Mouse (Mus musculus): ENCODE data around the gene Lig1. TPM values are rescaled to one million over a fixed set of nuclear protein-coding genes. Genes with fewer than 3 reads are reported as not detected.

Lig1 gene
- polyA plus RNA-seq, 1 experiment from 2014 or later: 62.2 TPM

DNA sequence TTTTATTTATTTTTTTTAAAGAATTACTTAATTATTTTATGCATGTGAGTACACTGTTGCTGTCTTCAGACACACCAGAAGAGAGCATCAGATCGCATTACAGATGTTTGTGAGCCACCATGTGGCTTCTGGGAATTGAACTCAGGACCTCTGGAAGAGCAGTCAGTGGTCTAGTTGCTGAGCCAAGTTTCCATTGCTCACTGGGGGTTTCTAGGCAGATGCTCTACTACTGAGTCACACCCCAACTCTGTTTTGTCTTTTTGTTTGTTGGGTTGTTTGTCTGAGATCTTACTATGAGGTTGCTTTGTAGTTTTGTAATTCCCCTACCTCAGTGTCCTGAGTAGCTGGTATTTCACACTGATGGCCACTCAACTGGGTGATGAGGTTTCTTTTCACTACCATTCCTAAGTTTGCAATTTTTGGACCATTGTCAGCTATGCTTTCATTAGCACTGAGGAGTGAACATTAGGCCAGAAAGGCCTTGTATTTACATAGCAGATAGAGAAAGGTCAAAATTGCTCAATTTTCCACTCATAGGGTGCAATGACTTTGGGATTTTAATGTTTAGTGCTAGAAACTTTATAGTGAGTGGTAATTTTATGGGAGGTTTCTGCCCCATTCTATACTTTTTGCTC is 13.1 kb downstream of the Lig1 start:
- Histone ChIP-seq H3K36me3 (peaks cover 99% of the 10 kb centered on the region), H3K27ac (replicated peaks) (no peak overlapping the region), H3K9ac (no peak overlapping the region), H3K4me2 (no peak overlapping the region), H3K27me3 (replicated peaks) (no peaks in the 10 kb centered on the region), H3K4me1 (no peaks in the 10 kb centered on the region), H3K9me3 (no peaks in the 10 kb centered on the region), H3K4me3 (no peak overlapping the region)
- ATAC-seq (ENCODE audit: extremely low read depth, insufficient number of reproducible peaks, low FRiP score, low TSS enrichment): no peak
- 86% methylated on average over 1 of the region's 1 CpGs for WGBS

DNA sequence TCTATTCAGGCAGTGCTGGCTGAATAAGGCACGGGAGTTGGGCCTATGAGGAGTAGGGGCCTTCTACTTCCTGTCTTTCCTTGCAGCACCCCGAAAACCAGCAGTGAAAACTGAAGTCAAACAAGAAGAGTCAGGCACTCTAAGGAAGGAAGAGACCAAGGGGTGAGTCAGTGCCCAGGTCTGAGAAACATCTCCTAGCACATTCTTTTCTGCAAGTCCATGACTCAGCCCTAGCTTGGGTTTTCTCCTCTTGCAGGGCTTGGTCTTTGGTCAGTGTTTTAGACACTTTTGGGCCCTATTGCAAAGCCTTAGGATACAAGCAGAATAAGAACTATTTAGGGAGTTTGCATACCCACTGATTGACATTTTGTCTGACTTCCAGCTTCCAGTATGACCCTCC is 14.3 kb downstream of the Lig1 start:
- Histone ChIP-seq H3K9me3 (no peaks in the 10 kb centered on the region), H3K27ac (replicated peaks) (no peak overlapping the region), H3K4me3 (no peak overlapping the region), H3K36me3 (peaks cover 99% of the 10 kb centered on the region), H3K27me3 (replicated peaks) (no peaks in the 10 kb centered on the region), H3K4me1 (no peaks in the 10 kb centered on the region), H3K9ac (no peak overlapping the region), H3K4me2 (no peak overlapping the region)
- no peak for ATAC-seq (ENCODE audit: extremely low read depth, insufficient number of reproducible peaks, low FRiP score, low TSS enrichment)
- WGBS: 78% methylated on average over 2 of the region's 2 CpGs

DNA sequence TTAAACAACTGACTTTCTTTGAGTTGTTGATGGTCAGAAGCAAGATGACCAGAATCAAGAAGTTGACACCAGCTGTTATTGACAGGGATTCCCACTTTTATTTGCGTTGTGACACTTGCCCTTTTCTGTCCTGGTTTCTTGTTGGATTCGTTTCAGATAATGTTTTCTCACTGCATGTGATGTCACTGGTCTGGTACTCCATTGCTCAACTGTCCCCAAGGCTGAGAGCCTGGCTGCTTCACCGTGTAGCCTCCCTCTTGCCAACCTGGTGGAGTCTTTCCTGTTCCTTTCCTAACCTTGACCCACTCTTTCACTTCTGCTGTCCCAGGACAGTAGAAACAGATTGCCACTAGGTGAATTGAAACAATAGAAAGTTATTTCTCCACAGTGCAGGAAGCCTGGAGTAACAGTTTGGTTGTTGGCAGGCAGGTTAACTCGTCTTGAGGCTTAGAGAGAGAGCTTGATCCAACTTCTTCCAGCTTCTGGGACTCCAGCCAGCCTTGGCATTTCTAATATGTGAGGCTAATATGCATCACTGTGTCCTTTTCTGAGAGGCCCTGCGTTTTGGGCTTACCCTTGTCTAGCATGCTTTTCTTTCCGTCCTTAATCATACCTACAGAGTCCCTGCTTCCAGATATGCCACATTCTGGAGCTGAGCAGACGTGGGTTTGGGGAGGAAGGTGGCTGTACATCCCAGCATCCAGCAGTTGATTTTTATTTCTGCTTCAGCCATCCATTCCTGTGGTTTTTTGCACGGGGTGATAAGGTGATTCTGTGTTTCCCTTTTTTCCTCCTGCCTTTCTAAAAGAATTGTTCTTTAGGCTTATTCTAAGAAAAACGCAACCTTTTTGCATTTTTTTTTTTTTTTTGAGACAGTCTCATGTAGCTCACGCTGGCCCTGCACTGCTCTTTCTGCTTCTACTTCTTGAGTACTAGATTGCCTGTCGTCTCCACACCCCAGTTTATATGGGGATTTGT is 17.1 kb downstream of the Lig1 start:
- H3K9me3 ChIP-seq: no peaks in the 10 kb centered on the region
- H3K4me1 ChIP-seq: no peaks in the 10 kb centered on the region
- H3K36me3 ChIP-seq: peaks cover 100% of the 10 kb centered on the region
- no peaks in the 10 kb centered on the region for H3K27me3 ChIP-seq (replicated peaks)
- H3K4me2 ChIP-seq: no peak overlapping the region
- no peak for ATAC-seq (ENCODE audit: extremely low read depth, insufficient number of reproducible peaks, low FRiP score, low TSS enrichment)
- no peak overlapping the region for H3K27ac ChIP-seq (replicated peaks)
- WGBS: 81% methylated on average over 11 of the region's 11 CpGs
- H3K4me3 ChIP-seq: no peak overlapping the region
- H3K9ac ChIP-seq: no peak overlapping the region

DNA sequence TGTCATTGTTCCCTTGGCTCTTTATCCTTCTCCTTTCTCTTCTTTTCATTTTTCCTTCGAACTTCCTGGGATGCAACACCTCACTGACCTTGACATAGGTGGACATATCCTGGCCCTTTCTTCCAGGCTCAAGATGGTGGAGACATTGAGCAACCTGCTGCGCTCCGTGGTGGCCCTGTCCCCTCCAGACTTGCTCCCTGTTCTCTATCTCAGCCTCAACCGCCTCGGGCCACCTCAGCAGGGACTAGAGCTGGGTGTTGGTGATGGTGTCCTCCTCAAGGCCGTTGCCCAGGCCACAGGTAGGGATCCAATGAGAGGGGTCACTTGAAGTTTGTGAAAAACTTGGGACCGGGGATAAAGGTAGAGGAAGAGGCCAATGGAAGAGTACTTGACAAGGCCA is 18.2 kb downstream of the Lig1 start:
- no peak overlapping the region for H3K9ac ChIP-seq
- no peaks in the 10 kb centered on the region for H3K4me1 ChIP-seq
- H3K36me3 ChIP-seq: peaks cover 100% of the 10 kb centered on the region
- no peak overlapping the region for H3K27ac ChIP-seq (replicated peaks)
- no peaks in the 10 kb centered on the region for H3K9me3 ChIP-seq
- WGBS: 93% methylated on average over 7 of the region's 7 CpGs
- ATAC-seq (ENCODE audit: extremely low read depth, insufficient number of reproducible peaks, low FRiP score, low TSS enrichment): no peak
- H3K4me3 ChIP-seq: no peak overlapping the region
- H3K4me2 ChIP-seq: no peak overlapping the region
- H3K27me3 ChIP-seq (replicated peaks): no peaks in the 10 kb centered on the region

DNA sequence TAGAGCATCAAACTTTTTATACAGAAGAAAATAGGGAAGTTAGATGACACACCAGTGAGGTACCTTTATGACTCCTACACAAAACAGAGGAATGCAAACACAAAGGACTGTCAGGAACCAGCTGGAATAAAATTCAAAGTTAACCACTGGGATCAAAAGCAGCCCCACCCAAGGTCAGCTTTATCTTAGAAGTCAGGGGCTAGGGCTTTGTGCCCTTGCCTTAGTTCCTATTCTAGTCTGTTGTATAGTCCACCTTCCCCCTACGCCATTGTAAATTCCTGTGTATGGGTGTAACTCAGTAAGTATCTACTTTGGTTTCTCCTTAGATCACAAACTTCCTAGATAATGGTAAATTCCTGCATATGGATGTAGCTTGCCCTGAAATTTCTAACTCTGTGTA is 20.6 kb downstream of the Lig1 start:
- no peak overlapping the region for H3K4me3 ChIP-seq
- ATAC-seq (ENCODE audit: extremely low read depth, insufficient number of reproducible peaks, low FRiP score, low TSS enrichment): no peak
- H3K9ac ChIP-seq: no peak overlapping the region
- 91% methylated on average over 1 of the region's 1 CpGs for WGBS
- H3K9me3 ChIP-seq: no peaks in the 10 kb centered on the region
- H3K27me3 ChIP-seq (replicated peaks): no peaks in the 10 kb centered on the region
- H3K4me2 ChIP-seq: no peak overlapping the region
- no peak overlapping the region for H3K27ac ChIP-seq (replicated peaks)
- no peaks in the 10 kb centered on the region for H3K4me1 ChIP-seq
- peaks cover 100% of the 10 kb centered on the region for H3K36me3 ChIP-seq

DNA sequence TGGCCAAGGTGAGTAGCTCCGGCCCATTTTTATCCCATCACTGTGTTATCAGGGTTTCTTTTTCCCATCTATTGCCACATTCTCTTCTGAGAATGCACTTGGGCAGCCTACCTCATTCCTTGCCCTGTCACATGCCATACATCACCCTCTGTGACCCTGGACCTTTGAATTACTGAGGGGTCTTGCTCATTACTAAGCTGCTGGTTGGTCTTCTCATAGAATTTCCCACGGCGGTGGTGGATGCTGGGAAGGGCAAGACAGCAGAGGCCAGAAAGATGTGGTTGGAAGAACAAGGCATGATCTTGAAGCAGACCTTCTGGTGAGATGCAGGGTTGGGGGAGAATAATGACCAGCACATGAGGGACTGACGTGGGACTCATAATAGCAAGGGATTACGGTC is 21.7 kb downstream of the Lig1 start:
- no peak overlapping the region for H3K4me2 ChIP-seq
- H3K27me3 ChIP-seq (replicated peaks): no peaks in the 10 kb centered on the region
- H3K36me3 ChIP-seq: peaks cover 100% of the 10 kb centered on the region
- 91% methylated on average over 5 of the region's 5 CpGs for whole genome bisulfite sequencing
- ATAC-seq (ENCODE audit: extremely low read depth, insufficient number of reproducible peaks, low FRiP score, low TSS enrichment): no peak
- H3K9me3 ChIP-seq: no peaks in the 10 kb centered on the region
- no peak overlapping the region for H3K4me3 ChIP-seq
- H3K4me1 ChIP-seq: no peaks in the 10 kb centered on the region
- no peak overlapping the region for H3K27ac ChIP-seq (replicated peaks)
- H3K9ac ChIP-seq: no peak overlapping the region

DNA sequence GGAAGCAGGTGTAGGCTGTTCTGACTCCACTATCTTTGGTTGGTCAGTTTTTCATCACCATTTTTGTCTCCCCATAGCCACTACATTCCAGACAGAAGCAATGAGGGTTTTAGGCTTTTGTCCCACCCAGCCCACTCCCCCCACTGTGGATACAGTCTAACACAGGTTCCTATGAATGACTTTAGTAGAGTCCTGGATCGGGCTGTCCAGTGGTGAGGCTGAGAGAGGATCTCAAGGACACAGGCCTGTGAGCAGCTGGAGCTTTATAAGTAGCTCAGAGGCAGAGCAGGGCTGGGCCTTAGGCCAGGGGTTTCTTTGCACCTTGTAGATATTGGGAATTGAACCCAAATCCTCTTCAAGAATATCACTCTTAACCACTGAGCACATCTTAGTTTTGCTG is 24.6 kb downstream of the Lig1 start:
- no peak for ATAC-seq (ENCODE audit: extremely low read depth, insufficient number of reproducible peaks, low FRiP score, low TSS enrichment)
- H3K9me3 ChIP-seq: no peaks in the 10 kb centered on the region
- H3K4me1 ChIP-seq: no peaks in the 10 kb centered on the region
- no peak overlapping the region for H3K4me2 ChIP-seq
- no peak overlapping the region for H3K27ac ChIP-seq (replicated peaks)
- 81% methylated on average over 1 of the region's 1 CpGs for WGBS
- H3K27me3 ChIP-seq (replicated peaks): no peaks in the 10 kb centered on the region
- peaks cover 100% of the 10 kb centered on the region for H3K36me3 ChIP-seq
- no peak overlapping the region for H3K9ac ChIP-seq
- H3K4me3 ChIP-seq: no peak overlapping the region

DNA sequence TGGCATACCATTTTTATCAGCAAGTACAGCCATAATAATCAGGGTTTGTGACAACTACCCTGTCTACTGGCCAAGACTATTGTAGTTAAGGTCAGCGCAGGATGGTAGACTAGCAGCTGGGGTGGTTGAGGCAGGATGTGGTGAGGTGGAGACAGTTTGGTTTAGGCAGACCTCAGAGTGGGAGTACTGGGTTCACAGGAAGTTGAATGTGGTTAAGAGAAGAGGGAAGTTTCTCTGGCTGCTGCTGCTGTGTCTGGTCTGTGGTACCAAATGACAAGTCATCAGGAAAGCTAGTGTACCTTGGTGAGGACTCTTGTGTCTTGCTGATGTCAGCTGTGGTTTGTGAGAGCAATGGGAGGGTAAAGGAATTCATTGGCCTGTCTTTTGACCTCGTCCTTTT is 25.7 kb downstream of the Lig1 start:
- 60% methylated on average over 2 of the region's 2 CpGs for WGBS
- H3K9me3 ChIP-seq: no peaks in the 10 kb centered on the region

DNA sequence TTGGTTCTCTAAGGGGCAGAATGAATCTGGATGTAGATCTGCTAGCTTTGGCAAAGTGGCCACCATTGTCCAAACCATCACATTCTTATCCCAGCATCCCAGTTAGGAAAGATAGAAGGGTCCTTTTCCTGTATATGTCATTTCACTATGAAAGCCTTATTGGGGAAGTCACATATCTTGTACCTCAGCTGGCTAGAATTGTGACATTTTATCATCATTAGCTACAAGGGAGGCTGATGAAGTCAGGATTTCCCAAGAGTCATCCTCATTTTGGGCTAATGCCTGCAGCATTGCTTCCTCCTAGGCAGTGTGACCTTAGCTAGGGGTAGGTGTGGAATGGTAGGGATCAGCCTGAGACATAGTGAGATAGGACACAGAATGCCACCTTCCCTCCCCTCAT is 26.3 kb downstream of the Lig1 start:
- Histone ChIP-seq H3K4me3 (no peak overlapping the region), H3K4me2 (no peak overlapping the region), H3K36me3 (peaks cover 100% of the 10 kb centered on the region), H3K27ac (replicated peaks) (no peak overlapping the region), H3K27me3 (replicated peaks) (no peaks in the 10 kb centered on the region), H3K9me3 (no peaks in the 10 kb centered on the region), H3K4me1 (no peaks in the 10 kb centered on the region), H3K9ac (no peak overlapping the region)
- ATAC-seq (ENCODE audit: extremely low read depth, insufficient number of reproducible peaks, low FRiP score, low TSS enrichment): no peak

More for the DNA sequence above, 25.7 kb downstream of the Lig1 start:
- Histone ChIP-seq H3K27ac (replicated peaks) (no peak overlapping the region), H3K36me3 (peaks cover 100% of the 10 kb centered on the region), H3K4me3 (no peak overlapping the region), H3K4me2 (no peak overlapping the region), H3K27me3 (replicated peaks) (no peaks in the 10 kb centered on the region), H3K9ac (no peak overlapping the region), H3K4me1 (no peaks in the 10 kb centered on the region)
- ATAC-seq (ENCODE audit: extremely low read depth, insufficient number of reproducible peaks, low FRiP score, low TSS enrichment): no peak

DNA sequence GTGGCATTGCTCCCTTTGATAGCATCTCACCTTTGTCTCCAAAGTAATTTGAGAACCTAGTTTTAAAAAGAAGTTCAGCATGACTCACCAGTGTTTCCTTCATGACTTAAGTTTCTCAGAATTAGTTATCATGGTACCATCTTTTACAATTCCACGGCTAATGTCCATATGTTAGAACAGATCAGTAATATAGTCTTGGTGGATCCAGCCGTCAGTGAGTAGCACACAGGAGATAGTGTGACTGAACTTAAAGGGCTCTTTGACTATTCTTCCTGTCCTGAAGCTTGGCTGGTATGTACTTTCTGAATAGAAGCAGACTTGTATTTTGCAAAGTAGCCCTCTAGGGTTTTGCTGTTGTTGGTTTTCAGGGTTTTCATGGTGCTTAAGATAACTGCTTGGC is 32.3 kb downstream of the Lig1 start:
- no peak overlapping the region for H3K4me2 ChIP-seq
- WGBS: 81% methylated on average over 2 of the region's 2 CpGs
- no peak for ATAC-seq (ENCODE audit: extremely low read depth, insufficient number of reproducible peaks, low FRiP score, low TSS enrichment)
- no peaks in the 10 kb centered on the region for H3K27me3 ChIP-seq (replicated peaks)
- no peaks in the 10 kb centered on the region for H3K9me3 ChIP-seq
- no peak overlapping the region for H3K4me3 ChIP-seq
- no peak overlapping the region for H3K9ac ChIP-seq
- H3K4me1 ChIP-seq: peaks cover 11% of the 10 kb centered on the region
- H3K36me3 ChIP-seq: peaks cover 94% of the 10 kb centered on the region
- no peak overlapping the region for H3K27ac ChIP-seq (replicated peaks)

DNA sequence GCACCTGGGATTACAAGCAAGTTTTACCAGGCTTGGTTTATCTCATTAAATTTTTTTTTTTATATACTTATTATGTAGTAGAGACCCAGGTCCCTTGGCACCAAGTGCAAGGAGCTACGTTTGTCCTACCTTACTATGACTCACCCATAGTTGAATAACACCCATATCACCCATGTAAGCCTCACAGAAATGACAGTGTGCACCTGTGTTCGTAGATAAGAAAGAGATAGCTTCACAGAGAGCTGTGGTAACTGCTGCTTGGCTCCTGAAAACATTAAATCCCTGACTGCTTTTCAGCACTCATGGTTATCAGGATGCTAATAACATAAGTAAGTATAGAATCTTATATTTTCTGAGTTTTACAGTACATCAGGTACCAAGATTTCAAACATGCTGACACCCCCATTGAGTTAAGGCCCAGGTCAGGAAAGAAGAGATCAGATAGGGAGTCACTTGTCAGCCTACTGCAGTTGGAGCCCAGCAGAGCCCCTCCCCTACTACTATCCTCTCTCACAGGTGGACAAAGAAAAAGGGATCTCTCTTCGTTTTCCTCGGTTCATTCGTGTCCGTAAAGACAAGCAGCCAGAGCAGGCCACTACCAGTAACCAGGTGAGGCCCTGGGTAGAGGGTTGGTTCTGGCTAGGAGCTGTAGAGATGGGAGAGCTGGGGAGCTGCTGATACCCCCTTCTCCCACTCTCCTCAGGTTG is 33.6 kb downstream of the Lig1 start:
- H3K36me3 ChIP-seq: peaks cover 83% of the 10 kb centered on the region
- H3K27me3 ChIP-seq (replicated peaks): no peaks in the 10 kb centered on the region
- H3K4me2 ChIP-seq: no peak overlapping the region
- H3K9me3 ChIP-seq: no peaks in the 10 kb centered on the region
- H3K4me3 ChIP-seq: no peak overlapping the region
- 81% methylated on average over 6 of the region's 6 CpGs for WGBS
- H3K9ac ChIP-seq: no peak overlapping the region
- no peak for ATAC-seq (ENCODE audit: extremely low read depth, insufficient number of reproducible peaks, low FRiP score, low TSS enrichment)
- peaks cover 11% of the 10 kb centered on the region for H3K4me1 ChIP-seq
- no peak overlapping the region for H3K27ac ChIP-seq (replicated peaks)
